In genomic region chr17:3643582-3643981, GRCm38 (mm10) we compare ENCODE assay signal across 39 mouse cellular contexts. TPM values are rescaled to one million over a fixed set of nuclear protein-coding genes. Genes with fewer than 3 reads are reported as not detected.
"Had no signal": no experiment of that assay in that cellular context is flagged by ENCODE, and none has a peak within 500 bp of the region (broad histone marks: within the 10 kb centered on the region; RNA-seq: fewer than 3 reads in every experiment).

No protein-coding gene starts in this region.

- H3K27me3 ChIP-seq: heart, embryonic 12.5 days; heart, embryonic 13.5 days; heart, embryonic 15.5 days; hindbrain, embryonic 12.5 days; hindbrain, embryonic 13.5 days; hindbrain, embryonic 15.5 days; intestine, embryonic 15.5 days; kidney, embryonic 15.5 days had no signal

- ATAC-seq: hindbrain, embryonic 16.5 days; hindbrain, postnatal 0 days; inflammation-experienced regulatory T-cells, adult 6 months; intestine, embryonic 15.5 days; intestine, embryonic 16.5 days; intestine, postnatal 0 days had no signal

- DNase-seq: heart, postnatal 10 days; heart, postnatal 14 days; heart, postnatal 36 days; heart, postnatal 4 days; kidney, adult 11 months; kidney, adult 18-20 months; kidney, adult 2 months; kidney, adult 8-10 months; kidney, adult 9 months; kidney, postnatal 10 days; kidney, postnatal 14 days; kidney, postnatal 25 days; kidney, postnatal 36 days; kidney, postnatal 4 days; layer of hippocampus, adult 9-11 months; layer of hippocampus, postnatal 36 days had no signal

RNA-seq across cellular contexts. Expression of gene Nox3, which starts 52.5 kb away (rescaled TPM):
- polyA plus RNA-seq: heart, embryonic 12.5 days; heart, embryonic 13.5 days; heart, embryonic 14.5 days; heart, embryonic 15.5 days; heart, embryonic 16.5 days; heart, postnatal 0 days; hindbrain, embryonic 10.5 days; hindbrain, embryonic 13.5 days; hindbrain, embryonic 14.5 days; hindbrain, embryonic 15.5 days; hindbrain, embryonic 16.5 days; hindbrain, postnatal 0 days; inflammation-experienced regulatory T-cells, adult 6 months; intestine, embryonic 14.5 days; intestine, embryonic 15.5 days; intestine, embryonic 16.5 days; intestine, postnatal 0 days; kidney, adult 2 months; kidney, embryonic 14.5 days; kidney, embryonic 15.5 days; kidney, embryonic 16.5 days; kidney, postnatal 0 days; large intestine, adult 2 months had no signal
